Mouse (Mus musculus) ES-E14 (cell line): Measurements from ENCODE around the gene 1700012B07Rik. TPM values are rescaled to one million over a fixed set of nuclear protein-coding genes. Genes with fewer than 3 reads are reported as not detected.

Experiments
- DNase-seq: peaks from one replicate; pipeline ENCODE4 v3.0.0-alpha.2; 2013; ENCODE audit warnings: low read depth, low spot score
- H3K27ac ChIP-seq: 2 replicates; pipeline ENCODE4 v1.5.1; 2012; ENCODE audit warnings: low read depth, mild to moderate bottlenecking, low read length, moderate library complexity, mixed read lengths; ENCODE audit not compliant: poor library complexity, insufficient read depth, severe bottlenecking
- H3K36me3 ChIP-seq: 2 replicates; pipeline ENCODE4 v1.6.1; 2012; ENCODE audit warnings: mild to moderate bottlenecking, low read length, moderate library complexity, mixed read lengths; ENCODE audit not compliant: control insufficient read depth, poor library complexity, insufficient read depth, severe bottlenecking
- H3K4me1 ChIP-seq, 2 experiments: fragments of 150-350 bp in 1 of 2; sonication (generic) in 1 of 2; 2 replicates each; pipeline ENCODE4 v1.6.1; 2012; ENCODE audit warnings: low read length in 2 of 2, mild to moderate bottlenecking in 1 of 2, mixed read lengths in 1 of 2; ENCODE audit not compliant: control insufficient read depth in 2 of 2, insufficient read depth in 2 of 2, poor library complexity in 1 of 2
- H3K4me3 ChIP-seq, 2 experiments: fragments of 150-350 bp in 1 of 2; sonication (generic) in 1 of 2; 2 replicates each; pipeline ENCODE4 v1.5.1; 2012; ENCODE audit warnings: low read length in 2 of 2, low read depth in 1 of 2, mild to moderate bottlenecking in 1 of 2, mixed read lengths in 1 of 2; ENCODE audit not compliant: insufficient read depth in 1 of 2, poor library complexity in 1 of 2, severe bottlenecking in 1 of 2
- H3K9ac ChIP-seq: 2 replicates; pipeline ENCODE4 v1.6.1; 2012; ENCODE audit warnings: low read depth, mild to moderate bottlenecking, low read length, mixed read lengths; ENCODE audit not compliant: poor library complexity, insufficient read depth, severe bottlenecking
- H3K9me3 ChIP-seq: fragments of 150-350 bp; sonication (generic); 2 replicates; pipeline ENCODE4 v1.6.1; 2012; ENCODE audit warnings: low read depth, mild to moderate bottlenecking, low read length; ENCODE audit not compliant: control insufficient read depth, insufficient read depth
- CHD2 ChIP-seq: IDR thresholded peaks from 2 replicates; pipeline ENCODE4 v1.6.1; 2014; ENCODE audit warnings: mild to moderate bottlenecking, low read depth, low read length, inconsistent platforms
- HCFC1 ChIP-seq: IDR thresholded peaks from 2 replicates; pipeline ENCODE4 v1.6.1; 2012; ENCODE audit warnings: low read length, inconsistent platforms, borderline replicate concordance; ENCODE audit not compliant: insufficient read depth
- MAFK ChIP-seq: IDR thresholded peaks from 2 replicates; pipeline ENCODE4 v1.6.1; 2014; ENCODE audit warnings: mild to moderate bottlenecking, low read depth, low read length, inconsistent platforms; ENCODE audit not compliant: insufficient read depth
- ZC3H11A ChIP-seq: IDR thresholded peaks from 2 replicates; pipeline ENCODE4 v1.6.1; 2012; ENCODE audit warnings: low read depth, mild to moderate bottlenecking, inconsistent platforms, low read length, borderline replicate concordance
- ZNF384 ChIP-seq: IDR thresholded peaks from 2 replicates; pipeline ENCODE4 v1.6.1; 2012; ENCODE audit warnings: low read depth, low read length, inconsistent platforms
- in situ Hi-C, 2 experiments: fragments of 600-800 bp; cut with MboI; formaldehyde crosslinking; loops; one replicate each; pipeline ENCODE4 v1.15.1; 2025; ENCODE audit warnings: low sequenced_read_pairs in 2 of 2, inconsistent platforms in 1 of 2; ENCODE audit not compliant: unreplicated experiment in 2 of 2
- total RNA-seq: library from RNA; depleted of rRNA; stranded (reverse); fragments of 300-350 nt; gene quantifications from 2 replicates; pipeline ENCODE4 v1.2.3, GENCODE M21; 2012

Gene 1700012B07Rik
- total RNA-seq, 1 experiment, result not detected

DNA sequence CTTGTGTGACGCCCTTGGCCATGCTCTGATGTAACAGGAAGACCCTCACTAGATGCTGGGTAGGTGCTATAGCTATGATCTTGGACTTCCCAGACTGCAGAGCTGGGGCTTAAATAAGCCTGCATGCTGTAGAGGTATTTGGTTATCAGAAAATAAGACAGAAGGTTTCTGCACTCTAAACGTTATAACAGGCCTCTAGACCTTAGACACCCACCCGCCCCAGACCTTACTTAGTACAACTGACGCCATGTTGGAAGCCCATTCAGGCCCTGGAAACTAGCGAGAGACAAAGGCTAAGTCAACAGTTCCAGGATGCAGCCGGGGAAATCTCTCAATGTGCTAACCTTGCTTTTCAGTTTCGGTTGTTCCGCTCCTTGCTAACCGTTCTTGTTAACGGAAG is 44.2 kb upstream of the 1700012B07Rik start:
- no peak for DNase-seq
- no peak overlapping the region for H3K27ac ChIP-seq

DNA sequence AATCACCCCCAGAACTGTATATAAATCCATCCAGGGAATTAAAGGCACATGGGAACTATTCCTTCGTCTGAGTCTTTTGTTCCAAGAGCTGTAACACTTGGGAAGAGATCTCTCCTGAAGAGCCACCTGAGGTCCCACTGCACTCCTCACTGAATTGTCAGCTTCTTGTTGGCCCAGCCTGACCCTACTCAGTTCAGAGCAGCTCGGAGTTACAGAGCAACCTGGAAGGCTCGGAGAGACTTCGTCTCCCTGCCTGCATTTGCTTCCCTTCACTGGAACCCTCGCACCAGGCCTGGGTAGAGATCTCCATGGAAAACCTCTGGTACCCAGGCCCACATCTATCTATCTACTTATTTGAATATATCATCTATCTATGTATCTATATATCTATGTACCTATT is 40.0 kb upstream of the 1700012B07Rik start:
- no peak for DNase-seq
- H3K27ac ChIP-seq, result no peak overlapping the region

More for the DNA sequence above, 44.2 kb upstream of the 1700012B07Rik start:
- H3K9me3 ChIP-seq, result no peaks in the 10 kb centered on the region
- TF ChIP-seq CHD2, result no peak
- TF ChIP-seq ZNF384, result no peak
- TF ChIP-seq MAFK, result no peak
- TF ChIP-seq HCFC1, result no peak
- no peak for TF ChIP-seq ZC3H11A
- H3K36me3 ChIP-seq, result no peaks in the 10 kb centered on the region
- in situ Hi-C loops, result loop anchor here (10.0 to 25.0 kb wide), 2 partner anchors 393 to 435 kb away; partner anchors contain the start of gene Amz2 (in 1 of the 2)
- H3K4me1 ChIP-seq, result no peaks in the 10 kb centered on the region
- no peak overlapping the region for H3K9ac ChIP-seq
- no peak overlapping the region for H3K4me3 ChIP-seq

DNA sequence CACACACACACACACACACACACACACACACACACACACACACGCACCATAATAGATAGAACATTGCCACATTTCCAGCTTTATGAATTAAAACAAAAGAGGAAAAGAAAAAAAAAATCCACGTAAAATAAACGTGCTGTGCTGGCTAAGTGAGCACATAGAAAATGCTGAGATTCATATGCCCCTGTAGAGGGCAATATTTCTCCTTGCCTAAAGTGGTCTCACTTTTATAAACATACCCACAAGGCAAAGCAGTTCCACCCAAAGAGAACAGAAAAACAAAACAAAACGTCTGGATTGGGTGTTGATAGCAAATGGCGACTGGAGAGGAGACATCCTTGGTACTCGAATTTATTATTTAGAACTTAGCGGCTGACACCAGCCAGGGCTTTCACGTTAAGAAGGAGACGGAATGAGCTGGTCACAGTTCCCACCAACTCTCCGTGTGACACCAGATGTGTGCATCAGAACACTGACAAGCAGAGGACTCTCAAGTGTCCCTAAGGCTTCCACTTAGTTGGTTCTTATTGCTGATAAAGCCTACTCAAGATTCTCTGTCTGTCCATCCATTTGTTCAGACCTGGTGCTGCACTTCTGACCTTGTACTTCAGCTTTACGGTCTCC is 38.8 kb upstream of the 1700012B07Rik start:
- Histone ChIP-seq H3K27ac (no peak overlapping the region), H3K4me3 (no peak overlapping the region), H3K9ac (no peak overlapping the region), H3K36me3 (no peaks in the 10 kb centered on the region), H3K4me1 (no peaks in the 10 kb centered on the region), H3K9me3 (no peaks in the 10 kb centered on the region)
- in situ Hi-C loops, result loop anchor here in 1 of 2 experiments (25.0 kb wide), 1 partner anchor 429 kb away; the partner anchor contains the start of gene Amz2
- DNase-seq, result no peak
- TF ChIP-seq ZC3H11A (no peak), ZNF384 (no peak), MAFK (no peak), HCFC1 (no peak), CHD2 (no peak)

More for the DNA sequence above, 40.0 kb upstream of the 1700012B07Rik start:
- in situ Hi-C loops, result loop anchor here in 1 of 2 experiments (25.0 kb wide), 1 partner anchor 431 kb away; the partner anchor contains the start of gene Amz2
- no peaks in the 10 kb centered on the region for H3K9me3 ChIP-seq
- H3K4me1 ChIP-seq, result no peaks in the 10 kb centered on the region
- H3K4me3 ChIP-seq, result no peak overlapping the region
- TF ChIP-seq CHD2, result no peak
- TF ChIP-seq HCFC1, result no peak
- TF ChIP-seq ZC3H11A, result no peak
- no peaks in the 10 kb centered on the region for H3K36me3 ChIP-seq
- no peak overlapping the region for H3K9ac ChIP-seq

DNA sequence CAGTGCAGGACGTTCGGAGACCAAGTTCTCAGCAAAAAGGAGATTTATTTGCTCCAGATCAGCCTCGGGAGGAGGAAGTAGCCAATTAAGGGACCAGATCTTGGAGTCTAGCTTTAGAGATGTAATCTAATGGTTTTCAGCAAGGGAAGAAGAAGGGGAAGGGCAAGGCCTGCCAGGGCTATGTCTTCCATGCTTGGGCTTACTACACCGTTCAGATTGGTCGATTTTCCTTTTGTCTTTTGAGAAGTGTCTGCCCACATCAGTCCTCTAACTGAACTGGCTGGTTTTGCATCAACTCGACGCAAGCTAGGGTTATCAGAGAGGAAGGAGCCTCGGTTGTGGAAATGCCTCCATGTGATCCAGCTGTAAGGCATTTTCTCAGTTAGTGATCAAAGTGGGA is 37.7 kb upstream of the 1700012B07Rik start:
- in situ Hi-C loops, result loop anchor here in 1 of 2 experiments (25.0 kb wide), 1 partner anchor 428 kb away; the partner anchor contains the start of gene Amz2
- TF ChIP-seq ZC3H11A (no peak), MAFK (no peak), HCFC1 (no peak), CHD2 (no peak), ZNF384 (no peak)
- no peak overlapping the region for H3K27ac ChIP-seq
- H3K9me3 ChIP-seq, result no peaks in the 10 kb centered on the region
- no peak overlapping the region for H3K4me3 ChIP-seq
- no peaks in the 10 kb centered on the region for H3K36me3 ChIP-seq
- no peak overlapping the region for H3K9ac ChIP-seq
- no peak for DNase-seq
- no peaks in the 10 kb centered on the region for H3K4me1 ChIP-seq
